Mouse (Mus musculus): ENCODE measurements around the gene Gm37240. TPM values are rescaled to one million over a fixed set of nuclear protein-coding genes. Genes with fewer than 3 reads are reported as not detected.

Gene Gm37240
- polyA plus RNA-seq, 1 experiment from 2014 or later, result 3.2 TPM

GRCm38 (mm10) chr3:84622026-84622425 lies 1265.3 kb downstream of the Gm37240 start:
- WGBS, result 74% methylated on average over 3 of the region's 3 CpGs
- no peaks in the 10 kb centered on the region for H3K27me3 ChIP-seq (ENCODE audit: control insufficient read depth, insufficient read depth, low read length)
- H3K9ac ChIP-seq (replicated peaks; ENCODE audit: low read length), result no peak overlapping the region
- no peaks in the 10 kb centered on the region for H3K4me1 ChIP-seq (ENCODE audit: control insufficient read depth, insufficient read depth, low read length)
- no peak overlapping the region for H3K4me2 ChIP-seq (ENCODE audit: low read depth, low read length)
- no peak overlapping the region for H3K27ac ChIP-seq (replicated peaks; ENCODE audit: low read depth, low read length)
- ATAC-seq (replicated peaks; ENCODE audit: insufficient number of reproducible peaks, low FRiP score, low TSS enrichment, low read depth) (no peak), DNase-seq (ENCODE audit: low spot score) (no peak)
- H3K9me3 ChIP-seq (replicated peaks; ENCODE audit: control insufficient read depth, low read length), result no peaks in the 10 kb centered on the region
- H3K36me3 ChIP-seq (replicated peaks; ENCODE audit: control insufficient read depth, insufficient read depth, low read depth, low read length), result no peaks in the 10 kb centered on the region
- H3K4me3 ChIP-seq (ENCODE audit: low read depth, low read length), result no peak overlapping the region

- Histone ChIP-seq H3K4me2 (ENCODE audit: low read depth, low read length) (no peak overlapping the region), H3K4me1 (ENCODE audit: control insufficient read depth, insufficient read depth, low read length) (no peaks in the 10 kb centered on the region), H3K27ac (replicated peaks; ENCODE audit: low read depth, low read length) (no peak overlapping the region), H3K9me3 (replicated peaks; ENCODE audit: control insufficient read depth, low read length) (no peaks in the 10 kb centered on the region), H3K9ac (replicated peaks; ENCODE audit: low read length) (no peak overlapping the region), H3K27me3 (ENCODE audit: control insufficient read depth, insufficient read depth, low read length) (no peaks in the 10 kb centered on the region), H3K36me3 (replicated peaks; ENCODE audit: control insufficient read depth, insufficient read depth, low read depth, low read length) (no peaks in the 10 kb centered on the region), H3K4me3 (ENCODE audit: low read depth, low read length) (no peak overlapping the region)
- 92% methylated on average over 6 of the region's 6 CpGs for WGBS
- ATAC-seq (replicated peaks; ENCODE audit: insufficient number of reproducible peaks, low FRiP score, low TSS enrichment, low read depth) (no peak), DNase-seq (ENCODE audit: low spot score) (no peak)
These were observed 1267.6 kb downstream of the Gm37240 start for GRCm38 (mm10) chr3:84619725-84620124.

GRCm38 (mm10) chr3:84619056-84619455 lies 1268.3 kb downstream of the Gm37240 start:
- Histone ChIP-seq H3K9ac (replicated peaks; ENCODE audit: low read length) (no peak overlapping the region), H3K27me3 (ENCODE audit: control insufficient read depth, insufficient read depth, low read length) (no peaks in the 10 kb centered on the region), H3K27ac (replicated peaks; ENCODE audit: low read depth, low read length) (no peak overlapping the region), H3K36me3 (replicated peaks; ENCODE audit: control insufficient read depth, insufficient read depth, low read depth, low read length) (no peaks in the 10 kb centered on the region), H3K4me2 (ENCODE audit: low read depth, low read length) (no peak overlapping the region), H3K9me3 (replicated peaks; ENCODE audit: control insufficient read depth, low read length) (no peaks in the 10 kb centered on the region), H3K4me3 (ENCODE audit: low read depth, low read length) (no peak overlapping the region), H3K4me1 (ENCODE audit: control insufficient read depth, insufficient read depth, low read length) (no peaks in the 10 kb centered on the region)
- WGBS, result 91% methylated on average over 7 of the region's 7 CpGs
- DNase-seq (ENCODE audit: low spot score) (no peak), ATAC-seq (replicated peaks; ENCODE audit: insufficient number of reproducible peaks, low FRiP score, low TSS enrichment, low read depth) (no peak)

- no peak overlapping the region for H3K4me3 ChIP-seq (ENCODE audit: low read depth, low read length)
- no peaks in the 10 kb centered on the region for H3K9me3 ChIP-seq (replicated peaks; ENCODE audit: control insufficient read depth, low read length)
- DNase-seq (ENCODE audit: low spot score) (no peak), ATAC-seq (replicated peaks; ENCODE audit: insufficient number of reproducible peaks, low FRiP score, low TSS enrichment, low read depth) (no peak)
- no peak overlapping the region for H3K9ac ChIP-seq (replicated peaks; ENCODE audit: low read length)
- no peak overlapping the region for H3K27ac ChIP-seq (replicated peaks; ENCODE audit: low read depth, low read length)
- H3K4me1 ChIP-seq (ENCODE audit: control insufficient read depth, insufficient read depth, low read length), result no peaks in the 10 kb centered on the region
- no peaks in the 10 kb centered on the region for H3K27me3 ChIP-seq (ENCODE audit: control insufficient read depth, insufficient read depth, low read length)
- H3K4me2 ChIP-seq (ENCODE audit: low read depth, low read length), result no peak overlapping the region
- 86% methylated on average over 2 of the region's 2 CpGs for WGBS
- no peaks in the 10 kb centered on the region for H3K36me3 ChIP-seq (replicated peaks; ENCODE audit: control insufficient read depth, insufficient read depth, low read depth, low read length)
These were observed 1268.7 kb downstream of the Gm37240 start for GRCm38 (mm10) chr3:84618627-84619026.

GRCm38 (mm10) chr3:84615856-84616225 lies 1271.5 kb downstream of the Gm37240 start:
- H3K4me2 ChIP-seq (ENCODE audit: low read depth, low read length), result no peak overlapping the region
- no peaks in the 10 kb centered on the region for H3K36me3 ChIP-seq (replicated peaks; ENCODE audit: control insufficient read depth, insufficient read depth, low read depth, low read length)
- no peak overlapping the region for H3K9ac ChIP-seq (replicated peaks; ENCODE audit: low read length)
- ATAC-seq (replicated peaks; ENCODE audit: insufficient number of reproducible peaks, low FRiP score, low TSS enrichment, low read depth), result no peak
- H3K4me1 ChIP-seq (ENCODE audit: control insufficient read depth, insufficient read depth, low read length), result no peaks in the 10 kb centered on the region
- H3K27me3 ChIP-seq (ENCODE audit: control insufficient read depth, insufficient read depth, low read length), result no peaks in the 10 kb centered on the region
- no peak overlapping the region for H3K27ac ChIP-seq (replicated peaks; ENCODE audit: low read depth, low read length)
- no peak overlapping the region for H3K4me3 ChIP-seq (ENCODE audit: low read depth, low read length)
- no peaks in the 10 kb centered on the region for H3K9me3 ChIP-seq (replicated peaks; ENCODE audit: control insufficient read depth, low read length)
- WGBS, result 26% methylated on average over 7 of the region's 7 CpGs
- no peak for DNase-seq (ENCODE audit: low spot score)

GRCm38 (mm10) chr3:84615050-84615855 lies 1272.1 kb downstream of the Gm37240 start:
- H3K9ac ChIP-seq (replicated peaks; ENCODE audit: low read length), result no peak overlapping the region
- H3K4me2 ChIP-seq (ENCODE audit: low read depth, low read length), result no peak overlapping the region
- 20% methylated on average over 5 of the region's 5 CpGs for WGBS
- no peaks in the 10 kb centered on the region for H3K4me1 ChIP-seq (ENCODE audit: control insufficient read depth, insufficient read depth, low read length)
- H3K27me3 ChIP-seq (ENCODE audit: control insufficient read depth, insufficient read depth, low read length), result no peaks in the 10 kb centered on the region
- ATAC-seq (replicated peaks; ENCODE audit: insufficient number of reproducible peaks, low FRiP score, low TSS enrichment, low read depth) (no peak), DNase-seq (ENCODE audit: low spot score) (peak; percentile 76)
- H3K27ac ChIP-seq (replicated peaks; ENCODE audit: low read depth, low read length), result no peak overlapping the region
- H3K4me3 ChIP-seq (ENCODE audit: low read depth, low read length), result no peak overlapping the region
- H3K36me3 ChIP-seq (replicated peaks; ENCODE audit: control insufficient read depth, insufficient read depth, low read depth, low read length), result no peaks in the 10 kb centered on the region
- H3K9me3 ChIP-seq (replicated peaks; ENCODE audit: control insufficient read depth, low read length), result no peaks in the 10 kb centered on the region

- H3K4me2 ChIP-seq (ENCODE audit: low read depth, low read length), result no peak overlapping the region
- ATAC-seq (replicated peaks; ENCODE audit: insufficient number of reproducible peaks, low FRiP score, low TSS enrichment, low read depth) (no peak), DNase-seq (ENCODE audit: low spot score) (no peak)
- H3K4me3 ChIP-seq (ENCODE audit: low read depth, low read length), result no peak overlapping the region
- H3K4me1 ChIP-seq (ENCODE audit: control insufficient read depth, insufficient read depth, low read length), result no peaks in the 10 kb centered on the region
- no peaks in the 10 kb centered on the region for H3K27me3 ChIP-seq (ENCODE audit: control insufficient read depth, insufficient read depth, low read length)
- no peaks in the 10 kb centered on the region for H3K9me3 ChIP-seq (replicated peaks; ENCODE audit: control insufficient read depth, low read length)
- no peaks in the 10 kb centered on the region for H3K36me3 ChIP-seq (replicated peaks; ENCODE audit: control insufficient read depth, insufficient read depth, low read depth, low read length)
- H3K9ac ChIP-seq (replicated peaks; ENCODE audit: low read length), result no peak overlapping the region
- 81% methylated on average over 9 of the region's 9 CpGs for WGBS
- H3K27ac ChIP-seq (replicated peaks; ENCODE audit: low read depth, low read length), result no peak overlapping the region
These were observed 1277.1 kb downstream of the Gm37240 start for GRCm38 (mm10) chr3:84610183-84610710.

GRCm38 (mm10) chr3:84603212-84603611 lies 1284.1 kb downstream of the Gm37240 start:
- Histone ChIP-seq H3K36me3 (replicated peaks; ENCODE audit: control insufficient read depth, insufficient read depth, low read depth, low read length) (no peaks in the 10 kb centered on the region), H3K9ac (replicated peaks; ENCODE audit: low read length) (no peak overlapping the region), H3K4me1 (ENCODE audit: control insufficient read depth, insufficient read depth, low read length) (no peaks in the 10 kb centered on the region), H3K4me2 (ENCODE audit: low read depth, low read length) (no peak overlapping the region), H3K4me3 (ENCODE audit: low read depth, low read length) (no peak overlapping the region), H3K27ac (replicated peaks; ENCODE audit: low read depth, low read length) (no peak overlapping the region), H3K27me3 (ENCODE audit: control insufficient read depth, insufficient read depth, low read length) (no peaks in the 10 kb centered on the region), H3K9me3 (replicated peaks; ENCODE audit: control insufficient read depth, low read length) (no peaks in the 10 kb centered on the region)
- 70% methylated on average over 4 of the region's 9 CpGs for WGBS
- ATAC-seq (replicated peaks; ENCODE audit: insufficient number of reproducible peaks, low FRiP score, low TSS enrichment, low read depth), result no peak
- no peak for DNase-seq (ENCODE audit: low spot score)
